Mouse (Mus musculus): Measurements from ENCODE around the gene Bdp1.
"Not testable (repeated sequence)": the region's sequence is repeated elsewhere in the genome, so short reads cannot be mapped to it uniquely, and the experiment has no call there.

The Bdp1 gene

GRCm38 (mm10) chr13:100103748-100104254, at the start of gene Bdp1:
Gene Bdp1 (minus strand): TSS chr13:100104070.
- DNase-seq (ENCODE audit: low read depth): peak; percentile 94

- DNase-seq (ENCODE audit: low read depth): no peak
These were observed 48.8 kb upstream of the Bdp1 start for GRCm38 (mm10) chr13:100152659-100153058.

- no peak for DNase-seq (ENCODE audit: low read depth)
These were observed 37.9 kb upstream of the Bdp1 start for GRCm38 (mm10) chr13:100141646-100142314.

GRCm38 (mm10) chr13:100125258-100125643, 21.4 kb upstream of the Bdp1 start:
- DNase-seq (ENCODE audit: low read depth): peak; percentile 7

GRCm38 (mm10) chr13:100124423-100125257, 20.8 kb upstream of the Bdp1 start, which contains the start of gene Smn1:
Gene Smn1 (plus strand): TSS chr13:100124852.
- DNase-seq (ENCODE audit: low read depth): peak; percentile 92

GRCm38 (mm10) chr13:100123970-100124369, 20.1 kb upstream of the Bdp1 start:
- no peak for DNase-seq (ENCODE audit: low read depth)

GRCm38 (mm10) chr13:100112218-100112972, 8.5 kb upstream of the Bdp1 start:
- DNase-seq (ENCODE audit: low read depth): peak; percentile 65

- peak; percentile 83 for DNase-seq (ENCODE audit: low read depth)
These were observed 4.0 kb upstream of the Bdp1 start, which contains the start of gene Serf1 for GRCm38 (mm10) chr13:100107652-100108472. Gene Serf1 (plus strand): TSS chr13:100108012.

- DNase-seq (ENCODE audit: low read depth): no peak
These were observed 715 bp downstream of the Bdp1 start for GRCm38 (mm10) chr13:100103052-100103658.

GRCm38 (mm10) chr13:100098808-100099207, 5.1 kb downstream of the Bdp1 start:
- DNase-seq (ENCODE audit: low read depth): no peak

- no peak for DNase-seq (ENCODE audit: low read depth)
These were observed 32.4 kb downstream of the Bdp1 start for GRCm38 (mm10) chr13:100071473-100071872.

GRCm38 (mm10) chr13:100067821-100068220, 36.0 kb downstream of the Bdp1 start:
- no peak for DNase-seq (ENCODE audit: low read depth)

GRCm38 (mm10) chr13:100063936-100064335, 39.9 kb downstream of the Bdp1 start:
- DNase-seq (ENCODE audit: low read depth): no peak

GRCm38 (mm10) chr13:100057738-100058137, 46.1 kb downstream of the Bdp1 start:
- DNase-seq (ENCODE audit: low read depth): not testable (repeated sequence)

GRCm38 (mm10) chr13:100026013-100026412, 77.9 kb downstream of the Bdp1 start:
- DNase-seq (ENCODE audit: low read depth): no peak

GRCm38 (mm10) chr13:100016891-100017290, 87.0 kb downstream of the Bdp1 start:
- DNase-seq (ENCODE audit: low read depth): no peak

- DNase-seq (ENCODE audit: low read depth): no peak
These were observed 87.9 kb downstream of the Bdp1 start for GRCm38 (mm10) chr13:100015937-100016336.

- DNase-seq (ENCODE audit: low read depth): peak; percentile 80
These were observed 88.7 kb downstream of the Bdp1 start, which contains the start of gene Mccc2 for GRCm38 (mm10) chr13:100014906-100015895. Gene Mccc2 (minus strand): TSS chr13:100015639.

- no peak for DNase-seq (ENCODE audit: low read depth)
These were observed 97.9 kb downstream of the Bdp1 start for GRCm38 (mm10) chr13:100005911-100006496.

Measured in NIH3T3 (cell line).